Comparison of ENCODE assay signal across 1 mouse cellular context in the genomic region with DNA sequence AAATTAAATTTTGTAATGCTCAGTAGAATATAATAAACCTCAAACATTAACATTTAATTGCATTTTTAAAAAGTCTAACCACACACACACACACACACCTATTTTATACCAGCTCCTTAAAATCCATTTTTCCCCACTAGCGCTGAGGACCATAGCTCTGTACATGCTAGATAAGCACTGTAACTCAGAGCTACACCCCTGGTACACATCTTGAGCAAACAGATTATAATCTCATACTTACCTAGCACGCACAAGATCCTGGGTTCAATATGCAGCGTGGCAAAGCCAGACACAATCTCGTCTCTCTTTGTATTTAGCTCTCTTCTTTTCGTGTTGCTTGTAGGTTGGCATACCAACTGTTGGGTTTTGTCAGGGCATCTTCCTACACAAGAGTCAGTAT.
TF ChIP-seq lines count a peak whose summit lies in the region.

No protein-coding gene starts in this region.

TF ChIP-seq in MEL, 35 proteins besides CTCF, POLR2A, EP300 and RAD21:
- TF ChIP-seq USF2 (IDR thresholded peaks at IDR 0.05; ENCODE audit: borderline replicate concordance in 1 of 2, insufficient read depth in 1 of 2, low read depth in 1 of 2, low read length in 2 of 2): no peak
- TF ChIP-seq ETS1 (IDR thresholded peaks at IDR 0.05; ENCODE audit: low read depth, low read length): no peak
- no peak for TF ChIP-seq ZMIZ1 (IDR thresholded peaks at IDR 0.05; ENCODE audit: low read depth, low read length)
- TF ChIP-seq TCF12 (IDR thresholded peaks at IDR 0.05; ENCODE audit: low read depth, low read length): peak; percentile 84
- no peak for TF ChIP-seq NRF1 (IDR thresholded peaks at IDR 0.05; ENCODE audit: insufficient read depth, low read depth, low read length, poor library complexity, severe bottlenecking)
- no peak for TF ChIP-seq GABPA (IDR thresholded peaks at IDR 0.05; ENCODE audit: low read depth, low read length)
- TF ChIP-seq UBTF (IDR thresholded peaks at IDR 0.05; ENCODE audit: borderline replicate concordance, insufficient read depth, low read depth, low read length): no peak
- peak; percentile 84 for TF ChIP-seq GATA1 (IDR thresholded peaks at IDR 0.05; ENCODE audit: low read depth, low read length)
- no peak for TF ChIP-seq MAFK (IDR thresholded peaks at IDR 0.05; ENCODE audit: borderline replicate concordance, low read depth, low read length)
- no peak for TF ChIP-seq MXI1 (IDR thresholded peaks at IDR 0.05; ENCODE audit: low read depth, low read length)
- peak; percentile 28; the same call in 1 of the 2 replicates for TF ChIP-seq BHLHE40 (IDR thresholded peaks at IDR 0.05; ENCODE audit: borderline replicate concordance, low read depth, low read length)
- TF ChIP-seq MAX (IDR thresholded peaks at IDR 0.05; ENCODE audit: low read length): no peak
- TF ChIP-seq TBP (IDR thresholded peaks at IDR 0.05; ENCODE audit: low read depth, low read length): no peak
- TF ChIP-seq MAZ (IDR thresholded peaks at IDR 0.05; ENCODE audit: low read depth, low read length): no peak
- no peak for TF ChIP-seq MYB (IDR thresholded peaks at IDR 0.05; ENCODE audit: low read depth, low read length)
- 0 out of 2 replicates have a peak, but pooled peaks have one; percentile 31 for TF ChIP-seq MYC (IDR thresholded peaks at IDR 0.05; ENCODE audit: low read depth, low read length)
- no peak for TF ChIP-seq HCFC1 (IDR thresholded peaks at IDR 0.05; ENCODE audit: low read depth, low read length)
- no peak for TF ChIP-seq KAT2A (conservative IDR thresholded peaks at IDR 0.05; ENCODE audit: low read depth, low read length)
- TF ChIP-seq RCOR1 (IDR thresholded peaks at IDR 0.05; ENCODE audit: low read depth, low read length): peak; percentile 35; the same call in 1 of the 2 replicates
- no peak for TF ChIP-seq ZNF384 (IDR thresholded peaks at IDR 0.05; ENCODE audit: low read depth, low read length)
- no peak for TF ChIP-seq SMC3 (IDR thresholded peaks at IDR 0.05; ENCODE audit: low read depth, low read length)
- TF ChIP-seq TAL1 (IDR thresholded peaks at IDR 0.05; ENCODE audit: low read length): peak; percentile 90
